Mouse (Mus musculus) stomach, postnatal 0 days (tissue): ENCODE measurements around the gene Lingo1. TPM values are rescaled to one million over a fixed set of nuclear protein-coding genes. Genes with fewer than 3 reads are reported as not detected.

Experiments
- ATAC-seq: fragments of 200-750 bp; cut with Nextera tagmentation; 2 replicates; pipeline ENCODE4 v1.8.0; 2017; ENCODE audit not compliant: low FRiP score, low TSS enrichment
- DNase-seq: peaks from one replicate; pipeline ENCODE4 v3.0.0-alpha.2; 2016; ENCODE audit warnings: low spot score
- H3K27ac ChIP-seq: fragments of 300-500 bp; sonication (generic); replicated peaks from 2 replicates; pipeline ENCODE4 v1.5.1; 2014; ENCODE audit warnings: mild to moderate bottlenecking, control low read depth
- H3K27me3 ChIP-seq: fragments of 300-500 bp; sonication (generic); 2 replicates; pipeline ENCODE4 v1.6.1; 2014; ENCODE audit warnings: low read length; ENCODE audit not compliant: control insufficient read depth, insufficient read depth
- H3K36me3 ChIP-seq: fragments of 300-500 bp; sonication (generic); 2 replicates; pipeline ENCODE4 v1.6.1; 2014; ENCODE audit warnings: low read length, mixed read lengths; ENCODE audit not compliant: control insufficient read depth, insufficient read depth
- H3K4me1 ChIP-seq: fragments of 300-500 bp; sonication (generic); replicated peaks from 2 replicates; pipeline ENCODE4 v1.6.1; 2014; ENCODE audit warnings: antibody characterized with exemption; ENCODE audit not compliant: control insufficient read depth, insufficient read depth
- H3K4me2 ChIP-seq: fragments of 300-500 bp; sonication (generic); replicated peaks from 2 replicates; pipeline ENCODE4 v1.6.1; 2014; ENCODE audit warnings: low read depth, mild to moderate bottlenecking, control low read depth, moderate library complexity
- H3K4me3 ChIP-seq: fragments of 300-500 bp; sonication (generic); 2 replicates; pipeline ENCODE4 v1.5.1; 2014; ENCODE audit warnings: low read depth, low read length, control low read depth
- H3K9ac ChIP-seq: fragments of 300-500 bp; sonication (generic); 2 replicates; pipeline ENCODE4 v1.6.1; 2014; ENCODE audit warnings: mild to moderate bottlenecking, low read length, control low read depth, mixed read lengths
- H3K9me3 ChIP-seq: fragments of 300-500 bp; sonication (generic); 2 replicates; pipeline ENCODE4 v1.6.1; 2016; ENCODE audit warnings: low read length; ENCODE audit not compliant: control insufficient read depth
- CTCF ChIP-seq: IDR thresholded peaks from 2 replicates; pipeline ENCODE4 v1.5.1; 2016; ENCODE audit warnings: antibody characterized with exemption, low read depth, mild to moderate bottlenecking, moderate library complexity
- EP300 ChIP-seq: optimal IDR thresholded peaks from 2 replicates; pipeline ENCODE3; 2016; ENCODE audit warnings: antibody characterized with exemption
- WGBS: fragments of 180-500 bp; shearing (Covaris S2); extraction: QIAGEN DNeasy Blood & Tissue Kit; methylation state at CpG from one replicate; pipeline ENCODE4 v1.1.7; 2014; 5-methylcytosine and 5-hydroxymethylcytosine counted together
- polyA plus RNA-seq: library from polyadenylated mRNA; unstranded; fragments of >200 nt; fragmentation: Nextera tagmentation; extraction: Ambion mirVana; gene quantifications from 2 replicates; pipeline ENCODE4 v1.2.1, GENCODE M21; 2015

Lingo1 gene
- polyA plus RNA-seq, 1 experiment from 2014 or later: 0.99 TPM

- H3K4me3 ChIP-seq: no peak overlapping the region
- H3K27ac ChIP-seq: no peak overlapping the region
- H3K9me3 ChIP-seq: no peaks in the 10 kb centered on the region
- no peaks in the 10 kb centered on the region for H3K27me3 ChIP-seq
- WGBS: 67% methylated on average over 8 of the region's 8 CpGs
- ATAC-seq (no peak), DNase-seq (no peak)
- TF ChIP-seq CTCF (no peak), EP300 (no peak)
- H3K9ac ChIP-seq: no peak overlapping the region
- H3K36me3 ChIP-seq: no peaks in the 10 kb centered on the region
- H3K4me2 ChIP-seq: no peak overlapping the region
- no peaks in the 10 kb centered on the region for H3K4me1 ChIP-seq
These were observed 95.4 kb downstream of the Lingo1 start for GRCm38 (mm10) chr9:56700866-56701265.

GRCm38 (mm10) chr9:56698715-56699370, 97.4 kb downstream of the Lingo1 start:
- no peak overlapping the region for H3K27ac ChIP-seq
- H3K4me2 ChIP-seq: no peak overlapping the region
- H3K36me3 ChIP-seq: no peaks in the 10 kb centered on the region
- H3K27me3 ChIP-seq: no peaks in the 10 kb centered on the region
- no peak for TF ChIP-seq CTCF
- TF ChIP-seq EP300: no peak
- DNase-seq: no peak
- H3K9ac ChIP-seq: no peak overlapping the region
- no peak for ATAC-seq
- 69% methylated on average over 7 of the region's 7 CpGs for WGBS
- no peak overlapping the region for H3K4me3 ChIP-seq
- H3K9me3 ChIP-seq: no peaks in the 10 kb centered on the region
- H3K4me1 ChIP-seq: no peaks in the 10 kb centered on the region

- Histone ChIP-seq H3K27ac (no peak overlapping the region), H3K36me3 (no peaks in the 10 kb centered on the region), H3K4me1 (no peaks in the 10 kb centered on the region), H3K4me3 (no peak overlapping the region), H3K9me3 (no peaks in the 10 kb centered on the region), H3K4me2 (no peak overlapping the region), H3K27me3 (no peaks in the 10 kb centered on the region), H3K9ac (no peak overlapping the region)
- ATAC-seq: no peak
- WGBS: 72% methylated on average over 3 of the region's 3 CpGs
- DNase-seq: no peak
- TF ChIP-seq EP300: no peak
- no peak for TF ChIP-seq CTCF
These were observed 102.2 kb downstream of the Lingo1 start for GRCm38 (mm10) chr9:56694079-56694478.

DNA sequence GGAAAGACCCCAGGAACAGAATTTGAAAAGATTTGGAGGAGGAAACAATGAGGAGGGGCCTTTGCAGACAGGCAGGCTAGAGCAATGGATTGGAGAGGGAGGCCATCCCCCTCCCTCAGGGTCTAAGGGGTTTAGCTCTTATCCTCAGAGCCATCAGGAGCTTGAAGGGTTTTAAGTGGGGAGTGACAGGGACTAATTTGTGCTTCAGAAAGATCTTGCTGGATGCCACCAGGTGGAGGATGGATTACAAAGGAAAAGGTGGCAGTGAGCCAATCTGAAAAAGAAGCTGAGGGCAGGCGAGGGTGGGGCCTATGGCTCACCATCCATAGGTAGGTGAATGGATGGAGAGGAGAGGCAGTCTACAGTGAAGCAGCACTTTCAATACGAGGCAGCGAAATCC, 105.0 kb downstream of the Lingo1 start:
- no peak for DNase-seq
- Histone ChIP-seq H3K4me3 (no peak overlapping the region), H3K9ac (no peak overlapping the region), H3K36me3 (no peaks in the 10 kb centered on the region), H3K4me2 (no peak overlapping the region), H3K27me3 (no peaks in the 10 kb centered on the region), H3K27ac (no peak overlapping the region), H3K4me1 (no peaks in the 10 kb centered on the region; the same call in 1 of the 2 replicates), H3K9me3 (no peaks in the 10 kb centered on the region)
- ATAC-seq: no peak
- 67% methylated on average over 3 of the region's 3 CpGs for WGBS
- TF ChIP-seq CTCF: no peak
- TF ChIP-seq EP300: no peak

GRCm38 (mm10) chr9:56690679-56691078, 105.6 kb downstream of the Lingo1 start:
- H3K36me3 ChIP-seq: no peaks in the 10 kb centered on the region
- TF ChIP-seq EP300: no peak
- no peak for TF ChIP-seq CTCF
- H3K4me3 ChIP-seq: no peak overlapping the region
- no peaks in the 10 kb centered on the region; the same call in 1 of the 2 replicates for H3K4me1 ChIP-seq
- no peaks in the 10 kb centered on the region for H3K9me3 ChIP-seq
- 57% methylated on average over 1 of the region's 1 CpGs for WGBS
- H3K4me2 ChIP-seq: no peak overlapping the region
- H3K27me3 ChIP-seq: no peaks in the 10 kb centered on the region
- DNase-seq (no peak), ATAC-seq (no peak)
- H3K27ac ChIP-seq: no peak overlapping the region
- H3K9ac ChIP-seq: no peak overlapping the region

GRCm38 (mm10) chr9:56687490-56687889, 108.8 kb downstream of the Lingo1 start:
- no peak overlapping the region for H3K27ac ChIP-seq
- H3K9ac ChIP-seq: no peak overlapping the region
- no peaks in the 10 kb centered on the region; the same call in 1 of the 2 replicates for H3K4me1 ChIP-seq
- no peaks in the 10 kb centered on the region for H3K27me3 ChIP-seq
- H3K9me3 ChIP-seq: no peaks in the 10 kb centered on the region
- DNase-seq: no peak
- H3K4me2 ChIP-seq: no peak overlapping the region
- no peaks in the 10 kb centered on the region for H3K36me3 ChIP-seq
- H3K4me3 ChIP-seq: no peak overlapping the region
- ATAC-seq: no peak
- TF ChIP-seq CTCF (no peak), EP300 (no peak)
- 77% methylated on average over 5 of the region's 5 CpGs for WGBS
